ENCODE assay signal across 21 mouse cellular contexts in the genomic region with DNA sequence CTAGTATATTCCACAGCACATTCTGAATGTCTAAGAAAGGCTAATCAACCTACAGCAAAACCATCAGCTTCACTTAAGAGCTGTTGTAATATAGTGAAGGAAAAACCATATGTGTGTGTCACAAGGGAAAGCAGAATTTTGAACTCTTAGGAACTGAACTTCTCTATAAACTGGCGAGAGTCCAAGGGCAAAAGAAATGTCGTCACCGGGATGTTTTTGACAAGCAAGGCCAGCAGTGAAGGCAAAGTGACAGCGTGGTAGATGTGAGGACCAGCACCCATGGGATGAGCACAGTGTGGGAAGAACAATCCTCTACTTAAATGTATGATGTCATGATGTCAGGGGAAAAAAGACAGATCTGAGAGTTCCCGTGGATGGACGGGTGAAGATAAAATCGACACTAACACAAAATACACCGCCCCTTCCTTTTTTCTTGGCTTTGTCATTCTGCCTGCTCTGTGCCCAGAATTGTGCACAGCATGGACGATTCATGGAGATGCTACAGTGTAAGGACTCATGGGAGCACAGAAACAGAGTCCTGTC.
DNase-seq lines count a peak whose midpoint lies in the region; ATAC-seq and TF ChIP-seq lines count a peak whose summit lies in the region.
"Had no signal": no experiment of that assay in that cellular context is flagged by ENCODE, and none has a peak within 500 bp of the region (broad histone marks: within the 10 kb centered on the region; RNA-seq: fewer than 3 reads in every experiment).

No protein-coding gene starts in this region.

- 77% methylated on average over 9 of the region's 9 CpGs for WGBS in forebrain, embryonic 15.5 days
- 85% methylated on average over 9 of the region's 9 CpGs for WGBS in forebrain, embryonic 12.5 days
- WGBS in lung, embryonic 14.5 days, result 62% methylated on average over 9 of the region's 9 CpGs
- 64% methylated on average over 9 of the region's 9 CpGs for WGBS in lung, adult 2 months
- 79% methylated on average over 9 of the region's 9 CpGs for WGBS in kidney, embryonic 16.5 days

- no peak overlapping the region for H3K4me3 ChIP-seq in forebrain, embryonic 15.5 days
- H3K4me3 ChIP-seq in forebrain, embryonic 12.5 days (replicated peaks), result no peak overlapping the region
- H3K4me3 ChIP-seq in lung, embryonic 14.5 days (ENCODE audit: low read depth, low read length), result no peak overlapping the region
- no peak overlapping the region for H3K4me3 ChIP-seq in lung, adult 2 months (replicated peaks; ENCODE audit: extremely low read depth, low read depth, low read length)
- H3K4me3 ChIP-seq in kidney, embryonic 16.5 days (ENCODE audit: low read length), result no peak overlapping the region
- H3K4me3 ChIP-seq: embryonic facial prominence, embryonic 13.5 days; forebrain, embryonic 13.5 days; heart, embryonic 10.5 days; heart, embryonic 15.5 days; hindbrain, embryonic 13.5 days had no signal

- H3K9me3 ChIP-seq in forebrain, embryonic 15.5 days, result no peaks in the 10 kb centered on the region
- H3K9me3 ChIP-seq in forebrain, embryonic 12.5 days, result no peaks in the 10 kb centered on the region
- no peaks in the 10 kb centered on the region for H3K9me3 ChIP-seq in lung, embryonic 14.5 days (ENCODE audit: low read depth, low read length)
- H3K9me3 ChIP-seq in kidney, embryonic 16.5 days (ENCODE audit: low read length), result no peaks in the 10 kb centered on the region
- H3K9me3 ChIP-seq: embryonic facial prominence, embryonic 13.5 days; forebrain, embryonic 13.5 days; heart, embryonic 10.5 days; heart, embryonic 15.5 days; hindbrain, embryonic 13.5 days had no signal

- peak; percentile 50 for DNase-seq in lung, embryonic 14.5 days
- no peak for DNase-seq in lung, adult 2 months
- peak; percentile 72 for DNase-seq in adrenal gland, adult 2 months
- peak; percentile 30 for DNase-seq in adrenal gland, postnatal 25 days
- DNase-seq: cerebellum, adult 11-12 months; cerebellum, adult 9-11 months; cerebellum, postnatal 36 days; gastrocnemius, postnatal 10 days; heart, adult 18-20 months; heart, postnatal 14 days; kidney, adult 18-20 months had no signal

- no peaks in the 10 kb centered on the region for H3K36me3 ChIP-seq in forebrain, embryonic 15.5 days
- no peaks in the 10 kb centered on the region for H3K36me3 ChIP-seq in forebrain, embryonic 12.5 days (replicated peaks)
- H3K36me3 ChIP-seq in lung, embryonic 14.5 days (ENCODE audit: insufficient read depth), result no peaks in the 10 kb centered on the region
- H3K36me3 ChIP-seq in kidney, embryonic 16.5 days (ENCODE audit: insufficient read depth, low read length), result no peaks in the 10 kb centered on the region
- H3K36me3 ChIP-seq: embryonic facial prominence, embryonic 13.5 days; heart, embryonic 10.5 days; heart, embryonic 15.5 days; hindbrain, embryonic 13.5 days had no signal

- peaks cover 3% of the 10 kb centered on the region; the same call in 1 of the 2 replicates for H3K4me1 ChIP-seq in forebrain, embryonic 15.5 days
- 0 out of 2 replicates have a peak, but pooled peaks cover 2% of the 10 kb centered on the region for H3K4me1 ChIP-seq in forebrain, embryonic 12.5 days
- no peaks in the 10 kb centered on the region for H3K4me1 ChIP-seq in lung, embryonic 14.5 days (ENCODE audit: insufficient read depth)
- no peaks in the 10 kb centered on the region for H3K4me1 ChIP-seq in lung, adult 2 months (ENCODE audit: control insufficient read depth, insufficient read depth, low read length)
- no peaks in the 10 kb centered on the region for H3K4me1 ChIP-seq in kidney, embryonic 16.5 days (ENCODE audit: insufficient read depth, low read length)
- H3K4me1 ChIP-seq: embryonic facial prominence, embryonic 13.5 days had no signal

- no peak for ATAC-seq in forebrain, embryonic 15.5 days (replicated peaks)
- no peak for ATAC-seq in forebrain, embryonic 12.5 days (ENCODE audit: low FRiP score)
- ATAC-seq in lung, embryonic 14.5 days (ENCODE audit: insufficient read depth), result no peak
- ATAC-seq in CD4-positive, CD25-positive, alpha-beta regulatory T cell, adult 4 months, result no peak
- no peak for ATAC-seq in kidney, embryonic 16.5 days (ENCODE audit: low FRiP score, low TSS enrichment)
- ATAC-seq: hindbrain, postnatal 0 days had no signal

- peak overlapping the region; percentile 60; the same call in 1 of the 2 replicates for H3K27ac ChIP-seq in forebrain, embryonic 15.5 days (replicated peaks)
- no peak overlapping the region for H3K27ac ChIP-seq in forebrain, embryonic 12.5 days
- H3K27ac ChIP-seq in lung, embryonic 14.5 days (ENCODE audit: low read depth), result no peak overlapping the region
- no peak overlapping the region for H3K27ac ChIP-seq in kidney, embryonic 16.5 days (ENCODE audit: low read length)
- H3K27ac ChIP-seq: embryonic facial prominence, embryonic 13.5 days; forebrain, embryonic 13.5 days; heart, embryonic 10.5 days; heart, embryonic 15.5 days; hindbrain, embryonic 13.5 days; hindbrain, postnatal 0 days had no signal

- no peak overlapping the region for H3K4me2 ChIP-seq in forebrain, embryonic 15.5 days (replicated peaks)
- no peak overlapping the region for H3K4me2 ChIP-seq in forebrain, embryonic 12.5 days
- no peak overlapping the region for H3K4me2 ChIP-seq in lung, embryonic 14.5 days
- no peak overlapping the region for H3K4me2 ChIP-seq in kidney, embryonic 16.5 days (replicated peaks; ENCODE audit: low read depth, low read length)
- H3K4me2 ChIP-seq: embryonic facial prominence, embryonic 13.5 days; forebrain, embryonic 13.5 days; heart, embryonic 15.5 days; hindbrain, embryonic 13.5 days had no signal

- no peak for TF ChIP-seq CTCF in lung, embryonic 14.5 days (IDR thresholded peaks at IDR 0.05; ENCODE audit: low read depth)
- TF ChIP-seq CTCF in lung, adult 2 months (IDR thresholded peaks at IDR 0.05; ENCODE audit: insufficient read depth, low read length), result no peak

- no peak for TF ChIP-seq POLR2A in lung, adult 2 months (IDR thresholded peaks at IDR 0.05; ENCODE audit: borderline replicate concordance, extremely low read depth, low read depth, low read length)

- H3K9ac ChIP-seq in forebrain, embryonic 15.5 days (replicated peaks), result no peak overlapping the region
- no peak overlapping the region for H3K9ac ChIP-seq in forebrain, embryonic 12.5 days
- no peak overlapping the region for H3K9ac ChIP-seq in lung, embryonic 14.5 days
- H3K9ac ChIP-seq in kidney, embryonic 16.5 days (replicated peaks; ENCODE audit: low read length), result no peak overlapping the region
- H3K9ac ChIP-seq: embryonic facial prominence, embryonic 13.5 days; forebrain, embryonic 13.5 days; heart, embryonic 15.5 days; hindbrain, embryonic 13.5 days had no signal

- H3K27me3 ChIP-seq in forebrain, embryonic 15.5 days, result no peaks in the 10 kb centered on the region
- H3K27me3 ChIP-seq in forebrain, embryonic 12.5 days, result no peaks in the 10 kb centered on the region; the same call in 1 of the 2 replicates
- no peaks in the 10 kb centered on the region for H3K27me3 ChIP-seq in lung, embryonic 14.5 days (ENCODE audit: insufficient read depth, low read length)
- no peaks in the 10 kb centered on the region for H3K27me3 ChIP-seq in kidney, embryonic 16.5 days (ENCODE audit: insufficient read depth, low read length)
- H3K27me3 ChIP-seq: embryonic facial prominence, embryonic 13.5 days; forebrain, embryonic 13.5 days; heart, embryonic 15.5 days; hindbrain, embryonic 13.5 days had no signal
